Mouse (Mus musculus): ENCODE measurements around the gene Zcchc9. TPM values are rescaled to one million over a fixed set of nuclear protein-coding genes. Genes with fewer than 3 reads are reported as not detected.
"Not testable (repeated sequence)": the region's sequence is repeated elsewhere in the genome, so short reads cannot be mapped to it uniquely, and the experiment has no call there.

Zcchc9 gene
- polyA plus RNA-seq, 1 experiment from 2014 or later, result 25.6 TPM

- Histone ChIP-seq H3K27me3 (replicated peaks) (no peaks in the 10 kb centered on the region), H3K27ac (ENCODE audit: poor library complexity, severe bottlenecking) (no peak overlapping the region), H3K9ac (no peak overlapping the region), H3K4me1 (replicated peaks) (0 out of 2 replicates have a peak, but pooled peaks cover 2% of the 10 kb centered on the region), H3K4me3 (no peak overlapping the region), H3K9me3 (replicated peaks) (peaks cover 3% of the 10 kb centered on the region; the same call in 1 of the 2 replicates), H3K36me3 (peaks cover 78% of the 10 kb centered on the region), H3K4me2 (no peak overlapping the region)
- ATAC-seq (ENCODE audit: insufficient number of reproducible peaks, low FRiP score), result no peak
- WGBS, result 88% methylated on average over 6 of the region's 6 CpGs
These were observed 10.6 kb downstream of the Zcchc9 start for GRCm38 (mm10) chr13:91796916-91797315.

- peaks cover 70% of the 10 kb centered on the region for H3K36me3 ChIP-seq
- H3K4me1 ChIP-seq (replicated peaks), result no peaks in the 10 kb centered on the region
- no peak overlapping the region for H3K27ac ChIP-seq (ENCODE audit: poor library complexity, severe bottlenecking)
- H3K4me2 ChIP-seq, result no peak overlapping the region
- 91% methylated on average over 6 of the region's 6 CpGs for WGBS
- H3K9me3 ChIP-seq (replicated peaks), result peaks cover 3% of the 10 kb centered on the region; the same call in 1 of the 2 replicates
- ATAC-seq (ENCODE audit: insufficient number of reproducible peaks, low FRiP score), result no peak
- H3K27me3 ChIP-seq (replicated peaks), result no peaks in the 10 kb centered on the region
- no peak overlapping the region for H3K9ac ChIP-seq
- H3K4me3 ChIP-seq, result no peak overlapping the region
These were observed 11.5 kb downstream of the Zcchc9 start for GRCm38 (mm10) chr13:91796003-91796402.

GRCm38 (mm10) chr13:91795593-91795992, 11.9 kb downstream of the Zcchc9 start:
- 89% methylated on average over 10 of the region's 10 CpGs for WGBS
- Histone ChIP-seq H3K27me3 (replicated peaks) (no peaks in the 10 kb centered on the region), H3K4me1 (replicated peaks) (no peaks in the 10 kb centered on the region), H3K4me2 (no peak overlapping the region), H3K9me3 (replicated peaks) (peaks cover 3% of the 10 kb centered on the region; the same call in 1 of the 2 replicates), H3K9ac (no peak overlapping the region), H3K36me3 (peaks cover 67% of the 10 kb centered on the region), H3K27ac (ENCODE audit: poor library complexity, severe bottlenecking) (no peak overlapping the region), H3K4me3 (no peak overlapping the region)
- ATAC-seq (ENCODE audit: insufficient number of reproducible peaks, low FRiP score), result no peak

- Histone ChIP-seq H3K27me3 (replicated peaks) (no peaks in the 10 kb centered on the region), H3K9me3 (replicated peaks) (peaks cover 3% of the 10 kb centered on the region; the same call in 1 of the 2 replicates), H3K9ac (no peak overlapping the region), H3K4me2 (no peak overlapping the region), H3K4me3 (no peak overlapping the region), H3K4me1 (replicated peaks) (no peaks in the 10 kb centered on the region), H3K27ac (ENCODE audit: poor library complexity, severe bottlenecking) (no peak overlapping the region), H3K36me3 (peaks cover 61% of the 10 kb centered on the region)
- whole genome bisulfite sequencing, result 93% methylated on average over 13 of the region's 13 CpGs
- no peak for ATAC-seq (ENCODE audit: insufficient number of reproducible peaks, low FRiP score)
These were observed 12.5 kb downstream of the Zcchc9 start for GRCm38 (mm10) chr13:91794926-91795436.

GRCm38 (mm10) chr13:91792035-91792434, 15.5 kb downstream of the Zcchc9 start:
- no peak overlapping the region for H3K4me2 ChIP-seq
- peaks cover 3% of the 10 kb centered on the region; the same call in 1 of the 2 replicates for H3K9me3 ChIP-seq (replicated peaks)
- H3K27ac ChIP-seq (ENCODE audit: poor library complexity, severe bottlenecking), result no peak overlapping the region
- no peak for ATAC-seq (ENCODE audit: insufficient number of reproducible peaks, low FRiP score)
- H3K27me3 ChIP-seq (replicated peaks), result no peaks in the 10 kb centered on the region
- peaks cover 34% of the 10 kb centered on the region for H3K36me3 ChIP-seq
- no peaks in the 10 kb centered on the region for H3K4me1 ChIP-seq (replicated peaks)
- H3K9ac ChIP-seq, result no peak overlapping the region
- WGBS, result 62% methylated on average over 1 of the region's 1 CpGs
- no peak overlapping the region for H3K4me3 ChIP-seq

- H3K9ac ChIP-seq, result no peak overlapping the region
- no peak overlapping the region for H3K4me2 ChIP-seq
- no peaks in the 10 kb centered on the region for H3K4me1 ChIP-seq (replicated peaks)
- H3K9me3 ChIP-seq (replicated peaks), result no peaks in the 10 kb centered on the region
- H3K27ac ChIP-seq (ENCODE audit: poor library complexity, severe bottlenecking), result no peak overlapping the region
- no peak for ATAC-seq (ENCODE audit: insufficient number of reproducible peaks, low FRiP score)
- H3K27me3 ChIP-seq (replicated peaks), result no peaks in the 10 kb centered on the region
- no peaks in the 10 kb centered on the region for H3K36me3 ChIP-seq
- no peak overlapping the region for H3K4me3 ChIP-seq
These were observed 27.6 kb downstream of the Zcchc9 start for GRCm38 (mm10) chr13:91779892-91780291.

GRCm38 (mm10) chr13:91778092-91778491, 29.4 kb downstream of the Zcchc9 start:
- no peak for ATAC-seq (ENCODE audit: insufficient number of reproducible peaks, low FRiP score)
- H3K27ac ChIP-seq (ENCODE audit: poor library complexity, severe bottlenecking), result no peak overlapping the region
- H3K9ac ChIP-seq, result no peak overlapping the region
- 87% methylated on average over 5 of the region's 5 CpGs for WGBS
- no peaks in the 10 kb centered on the region for H3K36me3 ChIP-seq
- no peak overlapping the region for H3K4me3 ChIP-seq
- H3K4me2 ChIP-seq, result no peak overlapping the region
- no peaks in the 10 kb centered on the region for H3K9me3 ChIP-seq (replicated peaks)
- no peaks in the 10 kb centered on the region for H3K4me1 ChIP-seq (replicated peaks)
- no peaks in the 10 kb centered on the region for H3K27me3 ChIP-seq (replicated peaks)

GRCm38 (mm10) chr13:91768683-91769651, 38.5 kb downstream of the Zcchc9 start:
- Histone ChIP-seq H3K27me3 (replicated peaks) (no peaks in the 10 kb centered on the region), H3K9ac (no peak overlapping the region), H3K27ac (ENCODE audit: poor library complexity, severe bottlenecking) (no peak overlapping the region), H3K4me2 (no peak overlapping the region), H3K36me3 (no peaks in the 10 kb centered on the region), H3K4me3 (no peak overlapping the region), H3K9me3 (replicated peaks) (no peaks in the 10 kb centered on the region), H3K4me1 (replicated peaks) (no peaks in the 10 kb centered on the region)
- no peak for ATAC-seq (ENCODE audit: insufficient number of reproducible peaks, low FRiP score)
- 56% methylated on average over 9 of the region's 9 CpGs for WGBS

- Histone ChIP-seq H3K4me3 (no peak overlapping the region), H3K36me3 (no peaks in the 10 kb centered on the region), H3K9me3 (replicated peaks) (no peaks in the 10 kb centered on the region), H3K4me1 (replicated peaks) (no peaks in the 10 kb centered on the region), H3K27ac (ENCODE audit: poor library complexity, severe bottlenecking) (no peak overlapping the region), H3K4me2 (no peak overlapping the region), H3K9ac (no peak overlapping the region), H3K27me3 (replicated peaks) (no peaks in the 10 kb centered on the region)
- 81% methylated on average over 4 of the region's 4 CpGs for WGBS
- no peak for ATAC-seq (ENCODE audit: insufficient number of reproducible peaks, low FRiP score)
These were observed 41.9 kb downstream of the Zcchc9 start for GRCm38 (mm10) chr13:91765627-91766026.

GRCm38 (mm10) chr13:91763654-91764053, 43.9 kb downstream of the Zcchc9 start:
- 81% methylated on average over 3 of the region's 3 CpGs for WGBS
- not testable (repeated sequence) for H3K27me3 ChIP-seq (replicated peaks); H3K36me3 ChIP-seq; H3K9me3 ChIP-seq (replicated peaks); ATAC-seq (ENCODE audit: insufficient number of reproducible peaks, low FRiP score); H3K9ac ChIP-seq; H3K27ac ChIP-seq (ENCODE audit: poor library complexity, severe bottlenecking); H3K4me2 ChIP-seq; H3K4me1 ChIP-seq (replicated peaks); H3K4me3 ChIP-seq

GRCm38 (mm10) chr13:91761654-91762445, 45.7 kb downstream of the Zcchc9 start:
- no peaks in the 10 kb centered on the region for H3K36me3 ChIP-seq
- no peak for ATAC-seq (ENCODE audit: insufficient number of reproducible peaks, low FRiP score)
- H3K9ac ChIP-seq, result no peak overlapping the region
- H3K9me3 ChIP-seq (replicated peaks), result no peaks in the 10 kb centered on the region
- 74% methylated on average over 6 of the region's 6 CpGs for WGBS
- 0 out of 2 replicates have a peak, but pooled peaks cover 4% of the 10 kb centered on the region for H3K4me1 ChIP-seq (replicated peaks)
- no peaks in the 10 kb centered on the region for H3K27me3 ChIP-seq (replicated peaks)
- no peak overlapping the region for H3K4me3 ChIP-seq
- no peak overlapping the region for H3K4me2 ChIP-seq
- no peak overlapping the region for H3K27ac ChIP-seq (ENCODE audit: poor library complexity, severe bottlenecking)
